Mouse (Mus musculus) E14TG2a.4 (cell line): ENCODE measurements around the gene Tmc1.

ENCODE experiments used
- H3K27me3 ChIP-seq: 2 replicates; pipeline ENCODE4 v1.6.1; 2014; ENCODE audit warnings: low read length, control low read depth; ENCODE audit not compliant: insufficient read depth
- H3K36me3 ChIP-seq: 2 replicates; pipeline ENCODE4 v1.6.1; 2014; ENCODE audit warnings: low read length, control low read depth; ENCODE audit not compliant: insufficient read depth
- H3K4me1 ChIP-seq: replicated peaks from 2 replicates; pipeline ENCODE4 v1.6.1; 2014; ENCODE audit warnings: low read depth, low read length, control low read depth
- H3K4me3 ChIP-seq: replicated peaks from 2 replicates; pipeline ENCODE4 v1.5.1; 2014; ENCODE audit warnings: mild to moderate bottlenecking, low read length
- H3K9me3 ChIP-seq: 2 replicates; pipeline ENCODE4 v1.6.1; 2014; ENCODE audit warnings: low read length, control low read depth
- CTCF ChIP-seq: conservative IDR thresholded peaks from 2 replicates; pipeline ENCODE4 v1.5.1; 2014; ENCODE audit warnings: low read length
- NANOG ChIP-seq: IDR thresholded peaks from 2 replicates; pipeline ENCODE4 v1.6.1; 2014; ENCODE audit warnings: borderline replicate concordance, low read length, mixed read lengths
- POU5F1 ChIP-seq: IDR thresholded peaks from 2 replicates; pipeline ENCODE4 v1.6.1; 2014; ENCODE audit warnings: low read length, borderline replicate concordance

Gene Tmc1

GRCm38 (mm10) chr19:20796001-20796400 is 158.0 kb downstream of the Tmc1 start:
- Histone ChIP-seq H3K27me3 (no peaks in the 10 kb centered on the region), H3K9me3 (no peaks in the 10 kb centered on the region), H3K4me1 (no peaks in the 10 kb centered on the region), H3K4me3 (no peak overlapping the region), H3K36me3 (no peaks in the 10 kb centered on the region)
- TF ChIP-seq POU5F1 (no peak), NANOG (no peak), CTCF (no peak)

- no peaks in the 10 kb centered on the region for H3K27me3 ChIP-seq
- no peaks in the 10 kb centered on the region for H3K9me3 ChIP-seq
- no peak overlapping the region for H3K4me3 ChIP-seq
- H3K36me3 ChIP-seq = no peaks in the 10 kb centered on the region
- TF ChIP-seq POU5F1 (no peak), CTCF (no peak), NANOG (no peak)
- H3K4me1 ChIP-seq = no peaks in the 10 kb centered on the region
These were observed 159.0 kb downstream of the Tmc1 start for GRCm38 (mm10) chr19:20794999-20795398.

GRCm38 (mm10) chr19:20792811-20793210 is 161.2 kb downstream of the Tmc1 start:
- TF ChIP-seq NANOG = no peak
- no peak for TF ChIP-seq POU5F1
- no peak for TF ChIP-seq CTCF
- no peaks in the 10 kb centered on the region for H3K4me1 ChIP-seq
- no peaks in the 10 kb centered on the region for H3K9me3 ChIP-seq
- no peaks in the 10 kb centered on the region for H3K36me3 ChIP-seq
- H3K27me3 ChIP-seq = no peaks in the 10 kb centered on the region
- H3K4me3 ChIP-seq = no peak overlapping the region

- Histone ChIP-seq H3K36me3 (no peaks in the 10 kb centered on the region), H3K4me3 (no peak overlapping the region), H3K27me3 (no peaks in the 10 kb centered on the region), H3K4me1 (no peaks in the 10 kb centered on the region), H3K9me3 (no peaks in the 10 kb centered on the region)
- TF ChIP-seq POU5F1 (no peak), CTCF (no peak), NANOG (no peak)
These were observed 166.7 kb downstream of the Tmc1 start for GRCm38 (mm10) chr19:20787289-20787688.

GRCm38 (mm10) chr19:20775681-20776080 is 178.3 kb downstream of the Tmc1 start:
- no peaks in the 10 kb centered on the region for H3K36me3 ChIP-seq
- no peaks in the 10 kb centered on the region for H3K27me3 ChIP-seq
- H3K4me1 ChIP-seq = no peaks in the 10 kb centered on the region
- no peak for TF ChIP-seq CTCF
- no peak for TF ChIP-seq NANOG
- TF ChIP-seq POU5F1 = no peak
- H3K9me3 ChIP-seq = no peaks in the 10 kb centered on the region
- no peak overlapping the region for H3K4me3 ChIP-seq

- Histone ChIP-seq H3K27me3 (no peaks in the 10 kb centered on the region), H3K4me1 (no peaks in the 10 kb centered on the region), H3K9me3 (no peaks in the 10 kb centered on the region), H3K36me3 (no peaks in the 10 kb centered on the region), H3K4me3 (no peak overlapping the region)
- TF ChIP-seq POU5F1 (no peak), NANOG (no peak)
These were observed 180.1 kb downstream of the Tmc1 start for GRCm38 (mm10) chr19:20773941-20774340.

GRCm38 (mm10) chr19:20764214-20764613 is 189.8 kb downstream of the Tmc1 start:
- Histone ChIP-seq H3K36me3 (no peaks in the 10 kb centered on the region), H3K27me3 (no peaks in the 10 kb centered on the region), H3K9me3 (no peaks in the 10 kb centered on the region), H3K4me3 (no peak overlapping the region), H3K4me1 (no peaks in the 10 kb centered on the region)
- no peak for TF ChIP-seq POU5F1
- TF ChIP-seq CTCF = peak; percentile 62
- no peak for TF ChIP-seq NANOG

GRCm38 (mm10) chr19:20761675-20762426 is 192.2 kb downstream of the Tmc1 start:
- no peaks in the 10 kb centered on the region for H3K27me3 ChIP-seq
- TF ChIP-seq NANOG (no peak), POU5F1 (no peak), CTCF (no peak)

GRCm38 (mm10) chr19:20761119-20761518 is 192.9 kb downstream of the Tmc1 start:
- Histone ChIP-seq H3K27me3 (no peaks in the 10 kb centered on the region), H3K36me3 (no peaks in the 10 kb centered on the region), H3K4me3 (no peak overlapping the region), H3K4me1 (no peaks in the 10 kb centered on the region), H3K9me3 (no peaks in the 10 kb centered on the region)
- TF ChIP-seq NANOG (no peak), POU5F1 (no peak), CTCF (no peak)

More at GRCm38 (mm10) chr19:20761675-20762426, 192.2 kb downstream of the Tmc1 start:
- H3K4me1 ChIP-seq = no peaks in the 10 kb centered on the region
- H3K9me3 ChIP-seq = no peaks in the 10 kb centered on the region
- no peaks in the 10 kb centered on the region for H3K36me3 ChIP-seq
- H3K4me3 ChIP-seq = no peak overlapping the region

- Histone ChIP-seq H3K9me3 (no peaks in the 10 kb centered on the region), H3K36me3 (no peaks in the 10 kb centered on the region), H3K4me1 (no peaks in the 10 kb centered on the region), H3K27me3 (no peaks in the 10 kb centered on the region), H3K4me3 (no peak overlapping the region)
- TF ChIP-seq NANOG (no peak), CTCF (no peak), POU5F1 (no peak)
These were observed 209.4 kb downstream of the Tmc1 start for GRCm38 (mm10) chr19:20744630-20745029.
